Mouse (Mus musculus) spleen, adult 2 months (tissue): ENCODE measurements around the gene Atxn7l3b. TPM values are rescaled to one million over a fixed set of nuclear protein-coding genes. Genes with fewer than 3 reads are reported as not detected.
A peak's percentile ranks its signal among the peaks of the same experiment; 100 is the strongest.
"Not testable (repeated sequence)": the region's sequence is repeated elsewhere in the genome, so short reads cannot be mapped to it uniquely, and the experiment has no call there.

Source experiments
- DNase-seq, 2 experiments: peaks; one replicate each; pipeline versions ENCODE4 v3.0.0 to v3.0.0-alpha.2; 2012 to 2021; ENCODE audit warnings: low spot score in 2 of 2, low read depth in 1 of 2
- H3K27ac ChIP-seq: fragments of 200-500 bp; 2 replicates; pipeline ENCODE4 v1.5.1; 2012; ENCODE audit warnings: low read length, inconsistent platforms; ENCODE audit not compliant: insufficient read depth
- H3K27me3 ChIP-seq: fragments of 200-500 bp; 2 replicates; pipeline ENCODE4 v1.6.1; 2012; ENCODE audit warnings: mild to moderate bottlenecking, moderate library complexity, low read length, inconsistent platforms; ENCODE audit not compliant: control insufficient read depth, insufficient read depth
- H3K36me3 ChIP-seq: fragments of 200-500 bp; 2 replicates; pipeline ENCODE4 v1.6.1; 2012; ENCODE audit warnings: mild to moderate bottlenecking, low read length, inconsistent platforms; ENCODE audit not compliant: control insufficient read depth, insufficient read depth
- H3K4me1 ChIP-seq: fragments of 200-500 bp; 2 replicates; pipeline ENCODE4 v1.6.1; 2011; ENCODE audit warnings: inconsistent platforms; ENCODE audit not compliant: control insufficient read depth, insufficient read depth, insufficient read length
- H3K4me3 ChIP-seq: fragments of 200-500 bp; 2 replicates; pipeline ENCODE4 v1.5.1; 2011; ENCODE audit warnings: mild to moderate bottlenecking, inconsistent platforms; ENCODE audit not compliant: insufficient read depth, insufficient read length; ENCODE audit errors: extremely low read depth
- CTCF ChIP-seq: fragments of 200-500 bp; IDR thresholded peaks from 2 replicates; pipeline ENCODE4 v1.5.1; 2011; ENCODE audit warnings: mild to moderate bottlenecking, inconsistent platforms; ENCODE audit not compliant: insufficient read depth, insufficient read length, insufficient replicate concordance; ENCODE audit errors: extremely low read depth
- POLR2A ChIP-seq: fragments of 200-500 bp; IDR thresholded peaks from 2 replicates; pipeline ENCODE4 v1.6.1; 2011; ENCODE audit warnings: low read depth, low read length, inconsistent platforms
- WGBS: fragments of 180-500 bp; shearing (Covaris S2); methylation state at CpG from one replicate; pipeline ENCODE4 v1.1.7; 2018; 5-methylcytosine and 5-hydroxymethylcytosine counted together
- polyA plus RNA-seq: library from polyadenylated mRNA; depleted of rRNA; stranded (reverse); fragments of >200 nt; gene quantifications from 2 replicates; pipeline ENCODE4 v1.2.3, GENCODE M21; 2012; rRNA removed

The Atxn7l3b gene
- polyA plus RNA-seq, result 14.5 and 19.5 TPM in 2 replicates

GRCm38 (mm10) chr10:112928452-112929221 lies at the start of gene Atxn7l3b:
Gene Atxn7l3b, minus strand, starts transcription at chr10:112929001.
- no peak for TF ChIP-seq CTCF
- no peak; the same call in none of the 2 replicates for TF ChIP-seq POLR2A

GRCm38 (mm10) chr10:112977586-112977985 lies 48.8 kb upstream of the Atxn7l3b start:
- no peak overlapping the region for H3K27ac ChIP-seq
- no peak overlapping the region for H3K4me3 ChIP-seq
- TF ChIP-seq POLR2A (no peak), CTCF (no peak)
- no peaks in the 10 kb centered on the region for H3K27me3 ChIP-seq
- H3K36me3 ChIP-seq, result no peaks in the 10 kb centered on the region
- no peak for DNase-seq
- H3K4me1 ChIP-seq, result no peaks in the 10 kb centered on the region
- WGBS, result 87% methylated on average over 4 of the region's 4 CpGs

More at GRCm38 (mm10) chr10:112928452-112929221, at the start of gene Atxn7l3b:
- peaks cover 13% of the 10 kb centered on the region; the same call in 1 of the 2 replicates for H3K4me1 ChIP-seq
- DNase-seq, result peak; percentile 73 to 93
- 3% methylated on average over 70 of the region's 70 CpGs for WGBS
- no peaks in the 10 kb centered on the region for H3K27me3 ChIP-seq
- H3K4me3 ChIP-seq, result peak within 1 kb of the TSS; percentile 86
- H3K27ac ChIP-seq, result peak within 1 kb of the TSS; percentile 89
- H3K36me3 ChIP-seq, result no peaks in the 10 kb centered on the region

- DNase-seq, result no peak
- no peaks in the 10 kb centered on the region for H3K36me3 ChIP-seq
- no peaks in the 10 kb centered on the region for H3K4me1 ChIP-seq
- no peak overlapping the region for H3K27ac ChIP-seq
- H3K4me3 ChIP-seq, result no peak overlapping the region
- TF ChIP-seq POLR2A (no peak), CTCF (no peak)
- H3K27me3 ChIP-seq, result no peaks in the 10 kb centered on the region
- WGBS, result 64% methylated on average over 5 of the region's 5 CpGs
Observed at GRCm38 (mm10) chr10:112973286-112974026, 44.7 kb upstream of the Atxn7l3b start.

- no peak for DNase-seq
- no peaks in the 10 kb centered on the region for H3K4me1 ChIP-seq
- WGBS, result 82% methylated on average over 2 of the region's 2 CpGs
- H3K27me3 ChIP-seq, result no peaks in the 10 kb centered on the region
- no peak for TF ChIP-seq CTCF
- H3K4me3 ChIP-seq, result no peak overlapping the region
- H3K27ac ChIP-seq, result no peak overlapping the region
- H3K36me3 ChIP-seq, result no peaks in the 10 kb centered on the region
Observed at GRCm38 (mm10) chr10:112970002-112970589, 41.3 kb upstream of the Atxn7l3b start.

- Histone ChIP-seq H3K27me3 (no peaks in the 10 kb centered on the region), H3K36me3 (no peaks in the 10 kb centered on the region), H3K27ac (no peak overlapping the region), H3K4me1 (no peaks in the 10 kb centered on the region), H3K4me3 (no peak overlapping the region)
- TF ChIP-seq POLR2A, result no peak
- TF ChIP-seq CTCF, result no peak
- no peak for DNase-seq
- WGBS, result 64% methylated on average over 2 of the region's 2 CpGs
Observed at GRCm38 (mm10) chr10:112967578-112967977, 38.8 kb upstream of the Atxn7l3b start.

- not testable (repeated sequence) for H3K27ac ChIP-seq, H3K4me3 ChIP-seq, H3K27me3 ChIP-seq, H3K4me1 ChIP-seq, DNase-seq, H3K36me3 ChIP-seq
- WGBS, result 53% methylated on average over 4 of the region's 4 CpGs
Observed at GRCm38 (mm10) chr10:112962216-112962615, 33.4 kb upstream of the Atxn7l3b start.
